Mouse (Mus musculus): Measurements from ENCODE around the gene Zbtb14.

Gene Zbtb14

GRCm38 (mm10) chr17:69382511-69383100, at the start of gene Zbtb14:
Gene Zbtb14, plus strand, starts transcription at chr17:69383050.
- DNase-seq (ENCODE audit: low spot score): peak; percentile 92

GRCm38 (mm10) chr17:69346056-69346455, 36.8 kb upstream of the Zbtb14 start:
- DNase-seq (ENCODE audit: low spot score): no peak

- DNase-seq (ENCODE audit: low spot score): peak; percentile 8
Measured at GRCm38 (mm10) chr17:69349014-69349531, 33.8 kb upstream of the Zbtb14 start.

- DNase-seq (ENCODE audit: low spot score): no peak
Measured at GRCm38 (mm10) chr17:69365049-69365448, 17.8 kb upstream of the Zbtb14 start.

DNA sequence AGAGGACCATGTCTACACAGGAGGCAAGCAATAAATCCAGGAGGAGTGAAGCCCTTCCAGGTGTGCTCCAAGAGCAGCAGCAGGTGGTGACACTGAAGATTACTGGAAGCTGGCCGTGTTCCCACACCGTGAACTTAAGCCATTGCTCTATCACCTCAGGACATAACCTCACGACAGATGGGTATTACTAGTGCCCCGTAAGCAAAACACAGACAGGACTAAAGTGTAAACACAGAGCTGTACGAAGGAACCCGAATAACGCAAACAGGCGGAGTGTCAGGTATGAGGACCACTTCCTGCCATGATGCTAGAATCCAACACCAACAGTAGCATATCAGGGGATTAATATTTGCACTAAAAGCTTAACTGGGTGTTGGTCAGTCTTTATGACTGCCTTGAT, 2.0 kb upstream of the Zbtb14 start:
- no peak for DNase-seq (ENCODE audit: low spot score)

DNA sequence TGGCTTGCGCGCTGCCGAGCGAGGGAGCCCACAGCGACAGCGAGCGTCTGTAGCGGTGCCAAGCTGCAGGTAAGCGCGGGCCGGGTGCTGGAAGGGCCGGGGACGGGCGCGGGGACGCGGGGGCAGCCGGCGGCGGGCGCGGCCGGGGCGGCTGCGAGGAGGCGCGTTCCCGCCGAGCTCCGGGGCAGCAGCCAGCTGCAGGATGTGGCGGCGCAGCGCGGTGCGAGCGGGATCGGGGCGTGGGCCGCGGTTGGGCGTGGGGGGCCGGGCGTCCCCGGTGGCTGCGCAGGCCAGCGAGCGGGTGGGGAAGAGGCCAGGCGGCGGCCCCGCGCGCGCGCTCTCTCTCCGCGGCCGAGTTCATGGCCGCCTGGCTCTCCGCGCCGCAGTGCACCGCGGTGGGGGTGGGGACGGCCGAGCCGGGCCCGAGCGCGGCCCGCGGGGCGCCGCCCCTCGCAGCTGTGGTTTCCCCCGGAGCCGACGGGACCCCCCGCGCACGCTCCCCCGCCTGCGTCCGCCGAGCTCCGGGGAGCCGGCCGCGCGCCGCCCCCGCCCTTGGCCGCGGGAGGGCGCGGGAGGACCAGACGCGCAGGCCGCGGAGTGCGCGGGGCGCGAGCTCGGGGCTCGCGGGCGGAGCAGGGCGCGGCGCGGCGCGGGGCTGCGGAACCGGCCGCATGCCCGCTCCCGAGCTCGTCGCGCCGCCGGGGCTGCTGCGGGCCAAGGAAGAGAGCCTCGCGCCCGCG, 521 bp downstream of the Zbtb14 start:
- peak; percentile 82 for DNase-seq (ENCODE audit: low spot score)

DNA sequence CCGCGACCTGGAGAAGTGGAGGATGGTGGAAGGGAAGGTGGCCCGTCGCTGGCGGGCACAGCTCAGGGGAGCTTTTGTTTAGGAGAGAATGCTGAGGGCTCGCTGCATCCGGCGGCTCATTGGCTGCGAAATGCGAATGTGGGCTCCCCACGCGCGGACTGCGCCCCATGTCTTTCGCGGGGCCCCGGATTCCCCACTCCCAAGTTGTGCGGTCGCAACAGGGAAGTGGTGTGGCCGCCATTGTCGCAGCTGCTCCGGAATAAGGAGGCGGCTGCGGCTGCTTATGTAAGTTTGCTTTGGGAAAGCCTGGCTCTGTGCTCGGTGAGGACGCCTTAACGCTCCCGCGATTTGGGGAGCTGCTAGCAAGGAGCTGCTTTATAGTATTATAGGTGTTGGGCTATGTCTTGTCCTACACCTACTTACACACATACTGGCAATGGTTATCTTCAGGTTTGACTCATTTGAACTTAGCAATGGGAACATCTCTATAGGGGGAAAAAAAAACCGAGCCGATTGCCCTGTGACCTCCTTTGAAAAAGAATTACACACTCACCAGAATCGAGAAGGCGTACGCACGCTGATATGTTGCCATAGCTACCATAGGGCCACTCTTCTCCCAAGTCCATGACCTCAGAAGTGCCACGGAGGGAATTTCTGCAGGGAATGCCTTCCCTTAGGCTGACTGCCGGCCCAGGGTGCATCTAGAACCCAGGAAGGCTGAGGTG, 1.3 kb downstream of the Zbtb14 start:
- DNase-seq (ENCODE audit: low spot score): peak; percentile 55

GRCm38 (mm10) chr17:69396147-69397033, 13.5 kb downstream of the Zbtb14 start:
- peak; percentile 44 for DNase-seq (ENCODE audit: low spot score)

GRCm38 (mm10) chr17:69397163-69397562, 14.3 kb downstream of the Zbtb14 start:
- DNase-seq (ENCODE audit: low spot score): no peak

DNA sequence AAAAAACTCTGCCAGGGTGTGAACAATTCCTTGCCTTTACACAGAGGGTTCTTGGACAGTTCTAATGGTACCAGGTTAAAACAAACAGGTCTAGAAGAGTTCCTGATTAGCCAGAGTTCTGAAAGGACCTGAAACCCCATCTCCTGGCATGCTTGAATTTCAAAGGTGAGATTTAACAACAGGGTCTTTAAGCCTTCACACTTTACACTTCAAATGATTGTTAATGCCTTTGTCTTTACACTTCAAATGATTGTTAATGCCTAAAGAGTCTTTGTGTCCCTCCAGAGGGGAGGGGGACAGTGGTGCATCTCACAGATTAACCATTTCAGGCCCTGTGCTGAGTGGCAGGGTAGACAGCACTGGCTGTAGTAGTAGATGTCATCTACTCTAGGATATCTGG, 15.2 kb downstream of the Zbtb14 start:
- DNase-seq (ENCODE audit: low spot score): no peak

DNA sequence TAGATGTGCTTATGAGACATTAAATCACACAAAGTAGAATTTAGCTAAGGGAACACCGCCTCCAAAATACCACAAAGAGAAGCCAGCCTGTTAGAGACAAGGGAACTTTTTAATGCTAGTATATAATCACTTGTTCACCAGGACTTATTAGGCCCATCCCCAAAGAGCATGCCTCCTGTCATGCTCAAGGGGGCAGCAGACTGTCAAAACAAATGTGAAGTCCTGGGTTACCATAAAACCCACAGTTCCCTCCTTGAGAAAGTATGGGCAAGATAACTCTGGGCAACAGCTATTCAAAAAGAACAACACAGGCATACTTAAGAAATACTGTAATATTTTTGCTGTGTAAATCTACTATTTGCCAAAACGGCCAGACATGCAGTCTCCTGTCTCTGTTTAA, 18.3 kb downstream of the Zbtb14 start:
- no peak for DNase-seq (ENCODE audit: low spot score)

DNA sequence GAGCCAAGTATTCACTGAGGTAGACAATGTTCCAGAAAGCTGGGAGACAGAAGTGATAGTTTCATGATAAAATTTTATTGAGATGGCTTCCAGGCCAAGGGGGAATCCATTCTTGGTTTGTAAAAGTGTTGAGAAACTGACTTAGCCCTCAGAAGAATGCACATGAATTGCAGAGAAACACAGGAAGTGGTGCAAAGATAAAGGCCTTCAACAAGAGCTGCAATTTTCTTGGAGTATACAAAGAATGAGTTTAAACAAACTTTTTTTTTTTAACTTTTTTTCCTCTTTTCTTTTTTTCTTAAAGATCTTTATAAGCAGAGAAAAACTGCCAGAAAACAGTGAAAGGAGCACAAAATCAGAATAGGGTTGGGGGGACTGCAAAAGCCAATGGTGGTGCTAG, 33.3 kb downstream of the Zbtb14 start:
- DNase-seq (ENCODE audit: low spot score): no peak

GRCm38 (mm10) chr17:69416920-69417661, 34.2 kb downstream of the Zbtb14 start:
- DNase-seq (ENCODE audit: low spot score): peak; percentile 95

GRCm38 (mm10) chr17:69417724-69418373, 35.0 kb downstream of the Zbtb14 start:
- no peak for DNase-seq (ENCODE audit: low spot score)

GRCm38 (mm10) chr17:69421592-69421991, 38.7 kb downstream of the Zbtb14 start:
- no peak for DNase-seq (ENCODE audit: low spot score)

- no peak for DNase-seq (ENCODE audit: low spot score)
Measured at GRCm38 (mm10) chr17:69437836-69438235, 55.0 kb downstream of the Zbtb14 start.

DNA sequence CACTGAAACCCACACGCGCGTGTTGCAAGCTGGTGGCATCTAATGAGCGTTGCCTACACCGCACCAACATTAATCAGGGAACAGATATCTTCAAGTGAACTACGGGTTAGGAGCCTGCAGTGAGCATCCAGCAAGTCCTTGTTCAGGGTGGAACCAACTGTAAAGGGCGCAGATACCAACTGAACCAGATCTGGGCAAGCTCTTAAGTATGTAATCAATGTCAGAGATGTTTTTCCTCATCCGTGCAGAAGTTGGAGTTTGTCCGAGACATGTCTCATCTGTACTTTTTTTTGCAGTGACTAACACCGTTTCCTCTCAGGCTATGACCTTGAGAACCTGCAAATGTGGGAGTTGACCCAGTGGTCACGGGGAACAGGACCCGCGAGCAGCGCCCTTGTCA, 55.6 kb downstream of the Zbtb14 start:
- DNase-seq (ENCODE audit: low spot score): no peak

- DNase-seq (ENCODE audit: low spot score): peak; percentile 84
Measured at GRCm38 (mm10) chr17:69438990-69439491, 56.2 kb downstream of the Zbtb14 start, which contains the start of gene Akain1. Gene Akain1, plus strand, starts transcription at chr17:69439326.

GRCm38 (mm10) chr17:69439571-69440480, 57.0 kb downstream of the Zbtb14 start:
- peak; percentile 10 for DNase-seq (ENCODE audit: low spot score)
